Mouse (Mus musculus): Measurements from ENCODE around the gene Tmc2. TPM values are rescaled to one million over a fixed set of nuclear protein-coding genes. Genes with fewer than 3 reads are reported as not detected.

Gene Tmc2
- total RNA-seq (2014; fragmentation: Nextera tagmentation): not detected in 2 replicates
- 0.05 and 0.06 TPM in 2 replicates for total RNA-seq (2017)
- not detected in 2 replicates for polyA plus RNA-seq (2012)

DNA sequence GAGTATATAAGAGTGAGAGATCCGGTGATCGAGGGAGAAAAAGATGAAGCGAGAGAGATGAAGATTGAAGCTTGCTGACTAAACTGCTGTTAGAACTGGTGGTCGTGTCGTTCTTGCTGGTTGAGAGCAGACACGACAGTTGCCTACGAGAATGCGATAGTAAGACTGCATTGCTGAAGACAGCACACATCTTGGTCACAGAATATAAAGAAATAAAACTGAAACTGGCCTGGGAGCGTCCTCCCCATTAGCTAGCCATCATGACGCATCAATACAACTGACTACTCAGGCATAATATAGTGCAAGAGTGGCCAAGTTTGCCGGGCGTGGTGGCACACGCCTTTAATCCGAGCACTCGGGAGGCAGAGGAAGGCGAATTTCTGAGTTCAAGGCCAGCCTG, at the start of gene Tmc2:
Gene Tmc2, plus strand, starts transcription at position 301 of the 400 bp plus-strand sequence.
- H3K9me3 ChIP-seq (replicated peaks): no peaks in the 10 kb centered on the region
- DNase-seq (ENCODE audit: low spot score): no peak

DNA sequence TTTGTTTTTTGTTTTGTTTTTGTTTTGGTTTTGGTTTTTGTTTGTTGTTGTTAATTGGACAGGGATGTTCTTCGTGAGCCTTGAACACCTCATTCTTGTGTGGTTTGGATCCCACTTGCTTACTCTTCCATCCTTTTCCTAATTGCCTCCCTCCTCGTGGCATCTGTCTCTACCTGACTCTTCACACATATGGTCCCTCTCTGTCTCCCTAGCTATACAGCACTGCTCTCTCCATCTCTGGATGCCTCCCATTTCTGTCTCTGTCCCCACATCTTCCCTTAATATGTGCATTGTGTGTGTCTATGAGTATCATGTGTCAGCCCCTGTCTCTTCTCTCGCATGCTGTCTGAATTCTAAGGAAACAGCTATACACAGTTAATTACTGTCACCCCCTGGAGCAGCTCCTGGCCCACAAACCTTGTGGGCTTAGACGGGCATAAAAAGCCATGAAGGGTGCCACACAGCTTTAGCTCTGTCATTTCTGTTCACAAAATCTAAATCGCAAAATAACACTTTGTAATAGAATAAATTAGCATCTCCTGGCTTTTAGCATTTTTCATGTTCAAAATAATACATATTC, 48.8 kb upstream of the Tmc2 start:
- ATAC-seq (ENCODE audit: extremely low read depth, insufficient number of reproducible peaks, low FRiP score, poor library complexity, severe bottlenecking): no peak
- DNase-seq (ENCODE audit: low spot score): no peak
- peaks cover 4% of the 10 kb centered on the region for H3K27me3 ChIP-seq (ENCODE audit: insufficient read depth, low read length)
- H3K9me3 ChIP-seq (replicated peaks): no peaks in the 10 kb centered on the region
- no peaks in the 10 kb centered on the region for H3K4me1 ChIP-seq (ENCODE audit: insufficient read depth, low read depth, low read length)
- no peaks in the 10 kb centered on the region for H3K36me3 ChIP-seq (replicated peaks)
- TF ChIP-seq GATA2 (IDR thresholded peaks at IDR 0.05; ENCODE audit: borderline replicate concordance, low read depth, low read length) (no peak), GATA1 (IDR thresholded peaks at IDR 0.05; ENCODE audit: borderline replicate concordance, low read length) (no peak), POLR2AphosphoS5 (IDR thresholded peaks at IDR 0.05; ENCODE audit: insufficient replicate concordance, low read depth, low read length) (no peak), CTCF (IDR thresholded peaks at IDR 0.05; ENCODE audit: low read depth, low read length) (no peak), TAL1 (conservative IDR thresholded peaks at IDR 0.05; ENCODE audit: low read depth, low read length) (no peak)
- no peak overlapping the region for H3K4me3 ChIP-seq (ENCODE audit: low read depth, low read length)

More for the DNA sequence above, at the start of gene Tmc2:
- H3K4me1 ChIP-seq (ENCODE audit: insufficient read depth, low read depth, low read length): no peaks in the 10 kb centered on the region
- 0 out of 2 replicates have a peak, but pooled peaks cover 7% of the 10 kb centered on the region for H3K27me3 ChIP-seq (ENCODE audit: insufficient read depth, low read length)
- H3K36me3 ChIP-seq (replicated peaks): no peaks in the 10 kb centered on the region
- ATAC-seq (ENCODE audit: extremely low read depth, insufficient number of reproducible peaks, low FRiP score, poor library complexity, severe bottlenecking): no peak
- TF ChIP-seq POLR2AphosphoS5 (IDR thresholded peaks at IDR 0.05; ENCODE audit: insufficient replicate concordance, low read depth, low read length) (no peak), CTCF (IDR thresholded peaks at IDR 0.05; ENCODE audit: low read depth, low read length) (no peak), GATA2 (IDR thresholded peaks at IDR 0.05; ENCODE audit: borderline replicate concordance, low read depth, low read length) (no peak), TAL1 (conservative IDR thresholded peaks at IDR 0.05; ENCODE audit: low read depth, low read length) (no peak), GATA1 (IDR thresholded peaks at IDR 0.05; ENCODE audit: borderline replicate concordance, low read length) (no peak)
- H3K4me3 ChIP-seq (ENCODE audit: low read depth, low read length): no peak within 1 kb of the TSS

DNA sequence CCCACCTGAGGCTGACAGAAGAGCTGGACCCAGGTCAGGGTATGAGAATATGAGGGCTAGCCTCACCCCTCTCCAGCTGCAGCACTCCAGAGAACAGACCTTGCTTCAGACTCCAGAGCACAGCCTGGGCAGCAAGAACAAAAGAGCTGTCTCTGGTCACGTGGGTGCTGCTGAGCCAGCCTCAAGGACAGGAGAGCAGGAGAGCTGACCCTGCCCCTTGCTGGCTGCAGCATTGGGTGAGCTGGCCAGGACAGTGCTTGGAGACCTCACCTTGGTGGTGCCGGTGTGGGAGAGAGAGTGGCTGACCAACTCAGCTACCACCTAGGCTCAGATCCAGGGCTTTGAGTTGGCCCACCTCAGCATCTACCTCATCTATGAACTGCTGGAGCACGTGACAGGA, 39.8 kb upstream of the Tmc2 start:
- Histone ChIP-seq H3K9me3 (replicated peaks) (no peaks in the 10 kb centered on the region), H3K4me3 (ENCODE audit: low read depth, low read length) (no peak overlapping the region), H3K4me1 (ENCODE audit: insufficient read depth, low read depth, low read length) (no peaks in the 10 kb centered on the region; the same call in 1 of the 2 replicates), H3K36me3 (replicated peaks) (no peaks in the 10 kb centered on the region), H3K27me3 (ENCODE audit: insufficient read depth, low read length) (peaks cover 34% of the 10 kb centered on the region)
- no peak for TF ChIP-seq GATA1 (IDR thresholded peaks at IDR 0.05; ENCODE audit: borderline replicate concordance, low read length)
- no peak for TF ChIP-seq GATA2 (IDR thresholded peaks at IDR 0.05; ENCODE audit: borderline replicate concordance, low read depth, low read length)
- no peak for TF ChIP-seq POLR2AphosphoS5 (IDR thresholded peaks at IDR 0.05; ENCODE audit: insufficient replicate concordance, low read depth, low read length)
- TF ChIP-seq TAL1 (conservative IDR thresholded peaks at IDR 0.05; ENCODE audit: low read depth, low read length): no peak
- no peak for TF ChIP-seq CTCF (IDR thresholded peaks at IDR 0.05; ENCODE audit: low read depth, low read length)
- ATAC-seq (ENCODE audit: extremely low read depth, insufficient number of reproducible peaks, low FRiP score, poor library complexity, severe bottlenecking): no peak
- no peak for DNase-seq (ENCODE audit: low spot score)

GRCm38 (mm10) chr2:130155851-130156250, 39.1 kb upstream of the Tmc2 start:
- no peak for TF ChIP-seq CTCF (IDR thresholded peaks at IDR 0.05; ENCODE audit: low read depth, low read length)
- TF ChIP-seq POLR2AphosphoS5 (IDR thresholded peaks at IDR 0.05; ENCODE audit: insufficient replicate concordance, low read depth, low read length): no peak
- no peak for TF ChIP-seq TAL1 (conservative IDR thresholded peaks at IDR 0.05; ENCODE audit: low read depth, low read length)
- TF ChIP-seq GATA2 (IDR thresholded peaks at IDR 0.05; ENCODE audit: borderline replicate concordance, low read depth, low read length): no peak
- TF ChIP-seq GATA1 (IDR thresholded peaks at IDR 0.05; ENCODE audit: borderline replicate concordance, low read length): no peak
- Histone ChIP-seq H3K27me3 (ENCODE audit: insufficient read depth, low read length) (peaks cover 34% of the 10 kb centered on the region), H3K4me3 (ENCODE audit: low read depth, low read length) (no peak overlapping the region), H3K4me1 (ENCODE audit: insufficient read depth, low read depth, low read length) (no peaks in the 10 kb centered on the region; the same call in 1 of the 2 replicates), H3K36me3 (replicated peaks) (no peaks in the 10 kb centered on the region), H3K9me3 (replicated peaks) (no peaks in the 10 kb centered on the region)
- DNase-seq (ENCODE audit: low spot score): no peak
- ATAC-seq (ENCODE audit: extremely low read depth, insufficient number of reproducible peaks, low FRiP score, poor library complexity, severe bottlenecking): no peak

- no peaks in the 10 kb centered on the region for H3K9me3 ChIP-seq (replicated peaks)
- ATAC-seq (ENCODE audit: extremely low read depth, insufficient number of reproducible peaks, low FRiP score, poor library complexity, severe bottlenecking) (no peak), DNase-seq (ENCODE audit: low spot score) (no peak)
- H3K27me3 ChIP-seq (ENCODE audit: insufficient read depth, low read length): peaks cover 29% of the 10 kb centered on the region
- H3K4me1 ChIP-seq (ENCODE audit: insufficient read depth, low read depth, low read length): no peaks in the 10 kb centered on the region; the same call in 1 of the 2 replicates
- H3K36me3 ChIP-seq (replicated peaks): no peaks in the 10 kb centered on the region
- TF ChIP-seq GATA2 (IDR thresholded peaks at IDR 0.05; ENCODE audit: borderline replicate concordance, low read depth, low read length) (no peak), POLR2AphosphoS5 (IDR thresholded peaks at IDR 0.05; ENCODE audit: insufficient replicate concordance, low read depth, low read length) (no peak), TAL1 (conservative IDR thresholded peaks at IDR 0.05; ENCODE audit: low read depth, low read length) (no peak), CTCF (IDR thresholded peaks at IDR 0.05; ENCODE audit: low read depth, low read length) (no peak), GATA1 (IDR thresholded peaks at IDR 0.05; ENCODE audit: borderline replicate concordance, low read length) (no peak)
- H3K4me3 ChIP-seq (ENCODE audit: low read depth, low read length): no peak overlapping the region
Measured at GRCm38 (mm10) chr2:130157231-130158087, 37.5 kb upstream of the Tmc2 start.

DNA sequence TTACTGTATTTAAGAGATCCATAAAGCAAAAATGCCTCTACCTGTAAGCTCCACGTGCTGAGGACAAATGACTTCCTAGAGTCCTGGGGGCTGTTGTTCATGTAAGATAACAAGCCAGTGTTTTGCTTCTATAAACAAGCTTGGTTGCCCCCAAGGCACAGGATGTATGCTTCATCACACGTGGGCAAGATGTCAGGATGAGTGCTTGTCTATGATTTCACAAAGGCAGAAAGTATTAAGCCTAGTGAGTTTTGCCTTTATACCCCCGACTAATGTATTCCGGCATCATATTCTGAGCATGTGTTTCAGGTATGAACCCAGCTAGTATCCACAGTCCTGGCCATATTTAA, 36.9 kb upstream of the Tmc2 start:
- ATAC-seq (ENCODE audit: extremely low read depth, insufficient number of reproducible peaks, low FRiP score, poor library complexity, severe bottlenecking) (no peak), DNase-seq (ENCODE audit: low spot score) (no peak)
- no peak for TF ChIP-seq POLR2AphosphoS5 (IDR thresholded peaks at IDR 0.05; ENCODE audit: insufficient replicate concordance, low read depth, low read length)
- TF ChIP-seq TAL1 (conservative IDR thresholded peaks at IDR 0.05; ENCODE audit: low read depth, low read length): no peak
- TF ChIP-seq GATA1 (IDR thresholded peaks at IDR 0.05; ENCODE audit: borderline replicate concordance, low read length): no peak
- no peak for TF ChIP-seq CTCF (IDR thresholded peaks at IDR 0.05; ENCODE audit: low read depth, low read length)
- TF ChIP-seq GATA2 (IDR thresholded peaks at IDR 0.05; ENCODE audit: borderline replicate concordance, low read depth, low read length): no peak
- Histone ChIP-seq H3K9me3 (replicated peaks) (no peaks in the 10 kb centered on the region), H3K36me3 (replicated peaks) (no peaks in the 10 kb centered on the region), H3K4me3 (ENCODE audit: low read depth, low read length) (no peak overlapping the region), H3K4me1 (ENCODE audit: insufficient read depth, low read depth, low read length) (no peaks in the 10 kb centered on the region; the same call in 1 of the 2 replicates), H3K27me3 (ENCODE audit: insufficient read depth, low read length) (peaks cover 29% of the 10 kb centered on the region)

Measured in G1E (cell line).